Mouse (Mus musculus) lung, embryonic 16.5 days (tissue): ENCODE measurements around the gene Kdm1a. TPM values are rescaled to one million over a fixed set of nuclear protein-coding genes. Genes with fewer than 3 reads are reported as not detected.

ENCODE experiments used
- ATAC-seq: fragments of 200-750 bp; cut with Nextera tagmentation; 2 replicates; pipeline ENCODE4 v1.8.0; 2017; ENCODE audit warnings: low read depth, mild to moderate bottlenecking, moderate library complexity
- H3K27ac ChIP-seq: fragments of 300-500 bp; sonication (generic); 2 replicates; pipeline ENCODE4 v1.5.1; 2014; ENCODE audit warnings: mild to moderate bottlenecking, control low read depth, low read length
- H3K27me3 ChIP-seq: fragments of 300-500 bp; sonication (generic); 2 replicates; pipeline ENCODE4 v1.6.1; 2014; ENCODE audit warnings: low read depth, low read length, mixed read lengths; ENCODE audit not compliant: control insufficient read depth, insufficient read depth
- H3K36me3 ChIP-seq: fragments of 300-500 bp; sonication (generic); 2 replicates; pipeline ENCODE4 v1.6.1; 2014; ENCODE audit warnings: low read length; ENCODE audit not compliant: control insufficient read depth, insufficient read depth
- H3K4me1 ChIP-seq: fragments of 300-500 bp; sonication (generic); replicated peaks from 2 replicates; pipeline ENCODE4 v1.6.1; 2014; ENCODE audit warnings: low read length, mixed read lengths; ENCODE audit not compliant: control insufficient read depth, insufficient read depth
- H3K4me2 ChIP-seq: fragments of 300-500 bp; sonication (generic); 2 replicates; pipeline ENCODE4 v1.6.1; 2014; ENCODE audit warnings: low read depth, low read length, control low read depth
- H3K4me3 ChIP-seq: fragments of 300-500 bp; sonication (generic); 2 replicates; pipeline ENCODE4 v1.5.1; 2014; ENCODE audit warnings: mild to moderate bottlenecking, low read length, control low read depth
- H3K9ac ChIP-seq: fragments of 300-500 bp; sonication (generic); 2 replicates; pipeline ENCODE4 v1.6.1; 2014; ENCODE audit warnings: low read length, control low read depth
- H3K9me3 ChIP-seq: fragments of 300-500 bp; sonication (generic); 2 replicates; pipeline ENCODE4 v1.6.1; 2016; ENCODE audit warnings: low read length; ENCODE audit not compliant: control insufficient read depth
- WGBS: fragments of 180-500 bp; shearing (Covaris S2); extraction: QIAGEN DNeasy Blood & Tissue Kit; methylation state at CpG from one replicate; pipeline ENCODE4 v1.1.7; 2014; 5-methylcytosine and 5-hydroxymethylcytosine counted together
- polyA plus RNA-seq: library from polyadenylated mRNA; unstranded; fragments of >200 nt; fragmentation: Nextera tagmentation; extraction: Ambion mirVana; gene quantifications from 2 replicates; pipeline ENCODE4 v1.2.1, GENCODE M21; 2015

Kdm1a gene
- polyA plus RNA-seq, 1 experiment from 2014 or later, result 24.9 TPM

- Histone ChIP-seq H3K9me3 (no peaks in the 10 kb centered on the region), H3K4me3 (no peak overlapping the region), H3K4me1 (no peaks in the 10 kb centered on the region), H3K4me2 (no peak overlapping the region), H3K27me3 (no peaks in the 10 kb centered on the region), H3K36me3 (no peaks in the 10 kb centered on the region), H3K9ac (no peak overlapping the region), H3K27ac (0 out of 2 replicates have a peak overlapping the region, but pooled peaks have one; percentile 1)
- 64% methylated on average over 5 of the region's 5 CpGs for WGBS
- no peak for ATAC-seq
Measured at GRCm38 (mm10) chr4:136521898-136522297, 80.6 kb downstream of the Kdm1a start.

- ATAC-seq, result no peak
- Histone ChIP-seq H3K4me3 (no peak overlapping the region), H3K4me1 (0 out of 2 replicates have a peak, but pooled peaks cover 5% of the 10 kb centered on the region), H3K9me3 (no peaks in the 10 kb centered on the region), H3K36me3 (no peaks in the 10 kb centered on the region), H3K27ac (no peak overlapping the region), H3K27me3 (no peaks in the 10 kb centered on the region), H3K4me2 (no peak overlapping the region), H3K9ac (no peak overlapping the region)
Measured at GRCm38 (mm10) chr4:136519866-136520265, 82.7 kb downstream of the Kdm1a start.

- H3K9ac ChIP-seq, result no peak overlapping the region
- H3K36me3 ChIP-seq, result no peaks in the 10 kb centered on the region
- WGBS, result 86% methylated on average over 2 of the region's 2 CpGs
- H3K4me3 ChIP-seq, result no peak overlapping the region
- H3K4me1 ChIP-seq, result peaks cover 5% of the 10 kb centered on the region; the same call in 1 of the 2 replicates
- ATAC-seq, result no peak
- no peak overlapping the region for H3K4me2 ChIP-seq
- no peaks in the 10 kb centered on the region for H3K27me3 ChIP-seq
- H3K27ac ChIP-seq, result no peak overlapping the region
- H3K9me3 ChIP-seq, result no peaks in the 10 kb centered on the region
Measured at GRCm38 (mm10) chr4:136518576-136518975, 83.9 kb downstream of the Kdm1a start.

GRCm38 (mm10) chr4:136518141-136518540, 84.4 kb downstream of the Kdm1a start:
- H3K4me1 ChIP-seq, result peaks cover 9% of the 10 kb centered on the region; the same call in 1 of the 2 replicates
- no peaks in the 10 kb centered on the region for H3K27me3 ChIP-seq
- no peak overlapping the region for H3K4me3 ChIP-seq
- H3K27ac ChIP-seq, result no peak overlapping the region
- no peaks in the 10 kb centered on the region for H3K9me3 ChIP-seq
- no peak overlapping the region for H3K9ac ChIP-seq
- no peak overlapping the region for H3K4me2 ChIP-seq
- ATAC-seq, result no peak
- H3K36me3 ChIP-seq, result no peaks in the 10 kb centered on the region
- 79% methylated on average over 2 of the region's 2 CpGs for WGBS

- Histone ChIP-seq H3K4me2 (no peak overlapping the region), H3K27ac (no peak overlapping the region), H3K4me3 (no peak overlapping the region), H3K9me3 (no peaks in the 10 kb centered on the region), H3K4me1 (peaks cover 18% of the 10 kb centered on the region), H3K36me3 (no peaks in the 10 kb centered on the region), H3K27me3 (no peaks in the 10 kb centered on the region), H3K9ac (no peak overlapping the region)
- no peak for ATAC-seq
Measured at GRCm38 (mm10) chr4:136512905-136513304, 89.6 kb downstream of the Kdm1a start.

- no peak for ATAC-seq
- no peaks in the 10 kb centered on the region for H3K27me3 ChIP-seq
- H3K36me3 ChIP-seq, result no peaks in the 10 kb centered on the region
- no peak overlapping the region; the same call in 1 of the 2 replicates for H3K27ac ChIP-seq
- H3K4me2 ChIP-seq, result no peak overlapping the region
- peaks cover 18% of the 10 kb centered on the region for H3K4me1 ChIP-seq
- 38% methylated on average over 4 of the region's 4 CpGs for WGBS
- H3K9me3 ChIP-seq, result no peaks in the 10 kb centered on the region
- no peak overlapping the region for H3K4me3 ChIP-seq
- no peak overlapping the region for H3K9ac ChIP-seq
Measured at GRCm38 (mm10) chr4:136511708-136512107, 90.8 kb downstream of the Kdm1a start.

GRCm38 (mm10) chr4:136509857-136510256, 92.7 kb downstream of the Kdm1a start:
- Histone ChIP-seq H3K4me1 (peaks cover 13% of the 10 kb centered on the region), H3K4me3 (no peak overlapping the region), H3K36me3 (no peaks in the 10 kb centered on the region), H3K27ac (no peak overlapping the region), H3K4me2 (no peak overlapping the region), H3K27me3 (no peaks in the 10 kb centered on the region), H3K9ac (no peak overlapping the region), H3K9me3 (no peaks in the 10 kb centered on the region)
- 71% methylated on average over 1 of the region's 1 CpGs for WGBS
- ATAC-seq, result no peak

GRCm38 (mm10) chr4:136505426-136506215, 96.9 kb downstream of the Kdm1a start:
- no peaks in the 10 kb centered on the region for H3K9me3 ChIP-seq
- peaks cover 3% of the 10 kb centered on the region; the same call in 1 of the 2 replicates for H3K4me1 ChIP-seq
- no peak overlapping the region for H3K4me3 ChIP-seq
- 50% methylated on average over 2 of the region's 2 CpGs for WGBS
- H3K9ac ChIP-seq, result no peak overlapping the region
- H3K27ac ChIP-seq, result no peak overlapping the region
- ATAC-seq, result no peak
- H3K36me3 ChIP-seq, result no peaks in the 10 kb centered on the region
- H3K4me2 ChIP-seq, result no peak overlapping the region
- no peaks in the 10 kb centered on the region for H3K27me3 ChIP-seq
